Mouse (Mus musculus) Patski (cell line): ENCODE measurements at regions not wholly inside any gene's neighbourhood (a gene's known extent, or its start where the extent isn't known, plus 50 kb on each side); places are given as distances from the start of the nearest gene placed in this dataset.
A peak's percentile ranks its signal among the peaks of the same experiment; 100 is the strongest.

Source experiments
- ATAC-seq: fragments of 100-300 bp; one replicate; pipeline ENCODE4 v1.8.0; 2021
- CTCF ChIA-PET: fragments of 350-600 bp; sonication (Branson Sonifier 250); formaldehyde crosslinking; loops from one replicate; lab custom pipeline; 2022; ENCODE audit warnings: inconsistent platforms; lab: Charles Lee
- POLR2A ChIA-PET: fragments of 350-600 bp; sonication (Branson Sonifier 250); formaldehyde crosslinking; loops from one replicate; lab custom pipeline; 2022; ENCODE audit warnings: antibody characterized with exemption, inconsistent platforms; lab: Charles Lee
- DNase-seq: peaks from one replicate; pipeline ENCODE4 v3.0.0-alpha.2; 2011; ENCODE audit warnings: low read depth, low spot score
- H3K27me3 ChIP-seq: fragments of 371-371 bp; one replicate; pipeline ENCODE4 v1.5.1; 2021
- CTCF ChIP-seq: fragments of 100-300 bp; IDR thresholded peaks from one replicate; pipeline ENCODE4 v1.5.1; 2021
- in situ Hi-C: fragments of 300-500 bp; cut with MboI; formaldehyde crosslinking; loops from 3 replicates; pipeline ENCODE4 v1.11.1; 2018; ENCODE audit warnings: low pct_unique_long_range_greater_than_20kb, mixed read lengths

DNA sequence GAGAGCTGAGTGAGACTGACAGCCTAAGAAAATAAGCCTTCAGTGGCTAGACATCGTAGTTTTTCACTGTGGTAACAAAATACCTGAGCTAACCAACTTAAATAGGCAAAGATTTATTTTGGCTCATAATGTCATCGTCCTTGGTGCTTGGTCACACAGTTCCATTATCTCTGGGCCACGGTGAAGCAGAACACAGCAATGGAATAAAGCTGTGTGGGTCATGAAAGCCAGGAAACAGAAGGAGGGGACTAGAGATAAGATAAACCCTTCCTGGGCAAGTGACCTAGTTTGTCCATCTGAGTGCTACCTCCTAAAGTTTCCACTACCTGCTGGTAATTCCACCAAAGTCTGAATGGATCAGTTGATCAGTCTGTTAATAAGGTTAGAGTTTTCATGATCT, 134.8 kb upstream of the Gm5129 start:
- no peak for TF ChIP-seq CTCF
- POLR2A ChIA-PET, result no interaction called here
- DNase-seq (no peak), ATAC-seq (no peak)
- CTCF ChIA-PET, result no interaction called here
- H3K27me3 ChIP-seq, result no peaks in the 10 kb centered on the region
- in situ Hi-C loops, result no loop called here

DNA sequence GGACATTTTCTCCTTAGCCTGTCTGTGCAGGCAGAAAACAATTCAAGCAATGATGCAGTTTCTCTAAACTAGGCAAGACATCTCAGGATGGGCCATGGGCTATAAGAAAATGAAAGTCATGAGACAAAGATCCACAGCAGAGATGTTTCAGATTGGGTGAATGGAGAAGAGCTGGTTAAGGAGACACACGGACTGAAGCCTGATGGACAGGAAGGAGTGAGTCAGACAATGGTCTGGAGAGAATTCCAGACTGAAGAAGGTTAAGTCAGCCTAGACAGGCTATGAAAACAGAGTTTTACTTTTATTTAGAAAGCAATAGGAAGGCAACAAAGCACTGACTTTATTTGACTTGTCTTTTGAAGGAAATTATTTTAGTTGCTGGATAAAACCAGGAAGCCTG, 137.5 kb upstream of the Il6 start:
- in situ Hi-C loops, result no loop called here
- ATAC-seq (no peak), DNase-seq (no peak)
- H3K27me3 ChIP-seq, result no peaks in the 10 kb centered on the region
- no peak for TF ChIP-seq CTCF
- ChIA-PET CTCF (interaction anchor here (1.1 kb wide), 1 partner anchor 133 kb away, joined by 3 read pairs; no protein-coding TSS in a partner anchor), POLR2A (no interaction called here)

DNA sequence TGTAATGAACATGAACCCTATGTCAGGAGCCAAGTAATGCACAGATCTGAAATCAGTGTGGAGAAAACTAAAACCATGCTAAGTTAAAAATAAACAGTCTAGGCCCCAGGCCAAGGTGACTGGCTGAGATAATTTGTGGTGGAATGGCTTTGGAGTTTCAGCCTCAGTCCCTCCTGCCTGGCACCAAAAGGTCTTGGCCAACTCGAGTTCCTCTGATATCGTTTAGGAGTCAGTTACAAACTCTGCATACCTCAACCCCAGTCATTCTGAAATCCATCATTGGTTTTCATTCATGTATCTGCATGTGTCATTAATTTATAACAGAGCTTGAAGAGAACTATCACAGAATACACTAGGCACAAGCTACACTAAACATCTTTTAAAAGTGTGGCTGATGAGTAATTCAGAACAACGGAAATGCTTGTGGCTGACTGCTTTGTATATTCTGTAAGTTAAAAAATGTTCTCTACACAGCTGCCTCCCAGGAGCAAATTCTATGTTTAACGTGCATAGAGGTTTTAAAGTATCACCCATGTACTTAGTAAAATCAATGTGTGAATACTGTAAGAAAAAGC, 125.6 kb upstream of the Il6 start:
- no peak for TF ChIP-seq CTCF
- DNase-seq (peak; percentile 47), ATAC-seq (peak; percentile 65)
- POLR2A ChIA-PET, result no interaction called here
- in situ Hi-C loops, result no loop called here
- H3K27me3 ChIP-seq, result no peaks in the 10 kb centered on the region
- CTCF ChIA-PET, result interaction anchor here (1.3 kb wide), 1 partner anchor 13 kb away, joined by 7 read pairs; no protein-coding TSS in a partner anchor

DNA sequence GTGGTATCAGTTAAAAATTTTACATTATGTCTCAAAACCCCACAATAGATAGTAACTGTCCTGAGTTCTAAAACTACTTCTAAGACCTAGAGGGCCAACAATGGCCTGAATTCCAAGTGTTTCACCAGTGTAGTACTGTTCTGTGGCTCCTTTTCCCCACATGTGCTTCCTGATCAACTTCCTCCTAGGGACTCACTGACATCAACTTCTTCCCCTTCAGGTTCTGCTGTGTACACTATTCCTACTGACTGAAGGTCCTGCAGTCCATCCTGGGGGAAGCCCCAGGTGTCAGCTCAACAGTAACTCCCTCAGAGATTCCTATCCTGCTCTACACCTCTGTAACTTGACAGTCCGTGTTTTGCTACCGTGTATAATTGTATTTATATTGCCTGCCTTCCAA, 120.6 kb upstream of the Il6 start:
- DNase-seq (no peak), ATAC-seq (no peak)
- no peak for TF ChIP-seq CTCF
- ChIA-PET POLR2A (no interaction called here), CTCF (no interaction called here)
- H3K27me3 ChIP-seq, result no peaks in the 10 kb centered on the region
- in situ Hi-C loops, result no loop called here

DNA sequence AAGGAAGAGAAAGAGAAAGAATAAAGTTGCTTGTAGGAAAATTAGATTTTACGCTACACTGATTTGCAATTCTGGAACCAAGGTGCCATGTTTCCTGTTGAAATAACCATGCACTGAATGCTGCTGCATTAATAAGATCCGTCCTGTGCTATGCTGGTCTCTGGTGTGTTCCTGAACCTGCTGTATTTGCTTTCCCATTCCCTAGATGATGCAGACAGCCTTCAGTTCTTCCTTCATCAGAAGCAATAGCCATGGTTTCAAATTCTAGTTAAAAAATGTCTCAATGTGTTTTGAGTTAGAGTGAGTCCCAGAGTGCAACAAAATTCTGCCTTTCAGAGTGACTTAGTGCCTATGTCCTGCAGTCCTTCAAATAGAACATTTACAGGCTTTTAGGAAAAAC, 120.1 kb upstream of the Il6 start:
- POLR2A ChIA-PET, result no interaction called here
- ATAC-seq, result no peak
- in situ Hi-C loops, result no loop called here

DNA sequence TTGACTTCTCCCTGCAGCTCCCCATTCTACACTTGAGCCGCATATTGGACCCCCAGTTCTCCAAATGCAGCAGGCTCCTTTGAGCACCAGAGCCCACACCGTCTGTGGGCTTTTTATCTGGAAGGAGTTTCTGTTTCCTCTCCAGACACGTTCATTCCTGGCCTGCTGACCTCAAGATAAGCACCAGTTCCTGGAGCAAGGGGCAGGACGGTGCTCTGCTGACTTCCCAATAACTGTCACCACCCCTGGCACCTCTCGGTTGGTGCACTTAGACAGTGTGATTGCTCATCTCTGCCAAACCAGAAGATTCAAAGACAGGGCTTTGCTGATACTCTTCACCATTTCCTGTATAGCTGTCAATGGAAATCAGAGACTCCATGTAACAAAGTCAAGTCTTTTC, 119.1 kb upstream of the Il6 start:
- in situ Hi-C loops, result no loop called here
- ATAC-seq (no peak), DNase-seq (no peak)
- ChIA-PET CTCF (no interaction called here), POLR2A (no interaction called here)
- H3K27me3 ChIP-seq, result no peaks in the 10 kb centered on the region
- no peak for TF ChIP-seq CTCF

More for the DNA sequence above, 120.1 kb upstream of the Il6 start:
- no peak for TF ChIP-seq CTCF
- no peak for DNase-seq
- CTCF ChIA-PET, result no interaction called here
- no peaks in the 10 kb centered on the region for H3K27me3 ChIP-seq

DNA sequence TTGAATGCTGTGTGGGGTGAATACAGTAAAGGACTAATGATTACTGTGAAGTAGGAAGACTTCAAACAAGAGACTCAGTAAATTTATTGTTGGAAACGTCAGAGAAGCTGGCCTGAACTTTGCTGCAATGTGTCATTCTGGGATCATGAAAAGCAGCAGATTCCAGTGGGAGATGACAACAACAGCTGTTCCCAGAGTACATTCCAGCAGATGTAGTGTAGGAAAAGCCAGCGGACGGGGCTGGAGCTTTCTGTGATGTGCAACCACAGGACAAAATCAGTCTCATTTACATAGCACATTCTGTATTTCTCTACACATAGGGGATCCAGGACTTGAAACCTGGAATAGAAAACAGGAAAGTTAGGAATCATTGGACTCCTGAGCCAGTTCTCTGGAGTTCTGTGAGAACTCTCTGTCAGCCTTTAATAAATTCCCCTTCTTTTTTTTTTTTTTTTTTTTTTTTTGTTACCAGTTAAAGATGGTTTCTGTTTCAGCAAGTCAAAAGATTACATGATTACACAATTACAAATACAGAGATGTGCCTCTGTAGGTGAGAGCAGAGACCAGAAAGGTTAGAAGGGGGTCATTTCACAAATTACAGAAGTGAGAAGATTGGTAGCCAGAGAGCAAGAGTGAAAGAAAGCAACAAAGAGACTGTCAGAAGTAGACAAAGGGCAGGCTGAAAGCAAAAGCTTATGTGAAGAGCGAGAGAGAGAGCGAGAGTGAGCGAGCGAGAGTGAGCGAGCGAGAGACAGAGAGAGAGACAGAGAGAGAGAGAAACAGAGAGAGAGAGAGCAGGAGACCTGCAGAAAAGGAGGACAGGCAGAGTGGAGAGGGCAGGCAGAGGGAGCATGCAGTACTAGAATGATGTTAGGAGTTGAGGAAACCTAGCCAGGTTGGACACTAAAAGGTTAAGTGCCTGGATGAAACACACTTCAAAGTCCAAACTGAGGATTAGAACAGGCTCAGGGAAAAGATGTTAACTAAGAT, 118.0 kb upstream of the Il6 start:
- TF ChIP-seq CTCF, result no peak
- DNase-seq (no peak), ATAC-seq (no peak)
- POLR2A ChIA-PET, result no interaction called here
- H3K27me3 ChIP-seq, result no peaks in the 10 kb centered on the region
- in situ Hi-C loops, result no loop called here
- CTCF ChIA-PET, result interaction anchor here (0.6 to 0.9 kb wide), 2 partner anchors 30 to 40 kb away, joined by 3 to 5 read pairs; no protein-coding TSS in a partner anchor

DNA sequence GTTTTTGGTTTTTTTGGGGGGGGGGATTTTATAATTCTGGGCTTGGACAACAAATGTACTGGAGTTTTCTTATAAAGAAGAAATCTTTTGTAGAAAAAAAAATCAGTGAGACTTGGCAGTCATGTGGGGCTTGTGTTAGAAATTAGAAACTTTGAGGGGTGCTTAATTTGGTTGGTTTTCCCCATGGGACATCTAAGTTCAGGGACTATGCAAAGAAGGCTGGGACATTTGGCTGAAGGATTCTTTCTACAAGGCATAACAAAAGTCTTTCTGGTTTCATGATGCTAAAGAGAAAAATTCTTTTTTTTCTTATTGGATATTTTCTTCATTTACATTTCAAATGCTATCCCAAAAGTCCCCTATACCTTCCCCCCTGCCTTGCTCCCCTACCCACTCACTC, 115.3 kb upstream of the Il6 start:
- DNase-seq (no peak), ATAC-seq (no peak)
- in situ Hi-C loops, result no loop called here
- no peak for TF ChIP-seq CTCF
- POLR2A ChIA-PET, result interaction anchor here (0.7 kb wide), 1 partner anchor 23 kb away, joined by 4 read pairs; no protein-coding TSS in a partner anchor
- H3K27me3 ChIP-seq, result no peaks in the 10 kb centered on the region
- CTCF ChIA-PET, result no interaction called here

DNA sequence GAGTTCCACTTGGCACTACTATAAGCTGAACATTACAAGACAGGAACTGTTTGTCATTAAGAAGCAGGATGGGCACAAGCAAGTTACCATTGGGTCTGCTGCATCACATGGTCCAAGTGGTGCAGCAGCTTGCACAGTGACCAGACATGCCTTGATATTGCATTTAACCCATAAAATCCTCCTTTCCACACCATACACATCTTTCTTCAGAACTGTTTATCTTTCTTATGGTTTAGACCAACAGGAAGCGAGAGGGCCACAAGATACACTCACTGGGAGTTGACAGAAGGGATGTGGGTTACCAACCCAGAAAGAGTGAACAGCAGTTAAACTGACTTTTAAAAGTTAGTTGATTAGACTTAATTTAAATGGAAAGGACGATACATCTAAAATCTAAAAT, 111.2 kb upstream of the Il6 start:
- DNase-seq, result no peak
- in situ Hi-C loops, result no loop called here
- TF ChIP-seq CTCF, result no peak

DNA sequence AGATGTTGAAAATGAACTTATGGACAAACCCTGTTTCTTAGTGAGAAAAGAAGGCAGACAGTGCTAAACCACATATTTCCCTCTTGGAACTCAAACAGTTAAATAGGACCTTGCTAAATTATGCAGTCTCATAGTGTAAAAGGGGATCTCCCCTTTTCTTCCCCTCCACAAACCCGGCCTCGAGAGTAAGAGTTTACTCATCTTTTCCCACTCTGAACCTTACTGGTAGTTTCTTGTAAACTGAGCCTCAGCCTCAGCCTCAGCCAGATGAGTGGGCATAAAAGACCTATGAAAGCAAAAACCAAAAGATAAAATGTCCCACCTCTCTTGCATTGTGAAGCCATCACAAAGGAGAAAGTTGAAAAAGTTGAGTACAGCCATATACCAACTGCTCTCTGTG, 92.6 kb upstream of the Il6 start:
- in situ Hi-C loops, result no loop called here
- no peak for DNase-seq
- no peaks in the 10 kb centered on the region for H3K27me3 ChIP-seq
- POLR2A ChIA-PET, result no interaction called here
- no peak for TF ChIP-seq CTCF
- CTCF ChIA-PET, result no interaction called here
- ATAC-seq, result no peak

More for the DNA sequence above, 111.2 kb upstream of the Il6 start:
- no peak for ATAC-seq
- H3K27me3 ChIP-seq, result no peaks in the 10 kb centered on the region
- ChIA-PET CTCF (interaction anchor here (1.1 kb wide), 1 partner anchor 17 kb away, joined by 3 read pairs; no protein-coding TSS in a partner anchor), POLR2A (no interaction called here)

DNA sequence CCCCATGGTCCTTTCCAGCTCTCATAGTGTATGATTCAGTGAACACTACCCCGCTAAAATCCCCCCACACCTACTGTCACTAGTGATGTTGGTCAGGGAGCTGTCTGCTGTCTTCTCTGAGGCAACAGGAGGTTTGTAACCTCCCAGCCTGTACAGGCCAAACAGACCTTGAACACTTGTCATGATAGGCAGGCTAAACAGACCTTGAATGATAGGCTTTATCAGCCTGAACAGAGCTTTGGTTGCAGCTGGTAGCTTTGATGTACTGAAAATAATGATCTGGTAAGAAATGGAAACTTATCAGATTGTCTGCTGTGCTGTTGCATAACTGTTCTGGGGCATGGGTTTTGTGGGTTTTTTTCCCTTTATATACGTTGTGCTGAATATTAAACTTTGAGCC, 87.4 kb upstream of the Il6 start:
- POLR2A ChIA-PET, result no interaction called here
- in situ Hi-C loops, result no loop called here
- CTCF ChIA-PET, result interaction anchor here (1.1 kb wide), 1 partner anchor 9 kb away, joined by 5 read pairs; no protein-coding TSS in a partner anchor

More for the DNA sequence above, 87.4 kb upstream of the Il6 start:
- no peak for DNase-seq
- no peak for ATAC-seq
- no peak for TF ChIP-seq CTCF
- no peaks in the 10 kb centered on the region for H3K27me3 ChIP-seq
